Mouse (Mus musculus): ENCODE results near the gene Susd2. TPM values are rescaled to one million over a fixed set of nuclear protein-coding genes. Genes with fewer than 3 reads are reported as not detected.

Susd2 gene
- polyA plus RNA-seq, 1 experiment: 0.04 TPM

DNA sequence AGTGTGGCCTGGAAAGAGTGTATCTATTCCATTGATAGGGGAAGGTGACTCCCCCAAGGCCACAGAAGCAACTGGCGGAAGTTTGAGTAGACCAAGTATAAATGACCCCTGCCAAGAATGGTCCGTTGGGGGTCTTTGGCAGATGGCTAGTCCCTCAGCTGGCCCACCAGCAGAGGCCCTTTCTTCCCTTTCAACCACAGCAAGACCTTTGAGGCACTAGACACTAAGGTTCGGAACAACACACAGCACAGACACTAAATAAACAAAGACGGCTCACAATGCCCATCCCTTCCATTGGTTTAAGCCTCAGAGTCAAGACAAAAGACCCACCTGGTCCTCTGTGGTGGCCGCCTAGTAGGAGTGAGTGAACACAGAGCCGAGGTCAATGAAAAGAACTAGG lies 35.4 kb upstream of the Susd2 start:
- TF ChIP-seq CEBPB (IDR thresholded peaks at IDR 0.05; ENCODE audit: low read depth) (no peak), MAX (IDR thresholded peaks at IDR 0.05) (no peak), USF1 (IDR thresholded peaks at IDR 0.05; ENCODE audit: low read depth) (no peak), CTCF (IDR thresholded peaks at IDR 0.05; ENCODE audit: control insufficient read depth, insufficient read depth, insufficient read length) (no peak)
- Histone ChIP-seq H3ac (ENCODE audit: control insufficient read depth, insufficient read length, low read depth) (no peak overlapping the region), H3K79me3 (ENCODE audit: low read depth) (no peaks in the 10 kb centered on the region), H3K27me3 (ENCODE audit: control insufficient read depth, insufficient read depth, insufficient read length) (no peaks in the 10 kb centered on the region), H3K4me3 (ENCODE audit: insufficient read depth, poor library complexity, severe bottlenecking) (no peak overlapping the region), H3K79me2 (ENCODE audit: control insufficient read depth, insufficient read depth) (no peaks in the 10 kb centered on the region), H3K36me3 (ENCODE audit: control insufficient read depth, insufficient read depth) (peaks cover 40% of the 10 kb centered on the region)

DNA sequence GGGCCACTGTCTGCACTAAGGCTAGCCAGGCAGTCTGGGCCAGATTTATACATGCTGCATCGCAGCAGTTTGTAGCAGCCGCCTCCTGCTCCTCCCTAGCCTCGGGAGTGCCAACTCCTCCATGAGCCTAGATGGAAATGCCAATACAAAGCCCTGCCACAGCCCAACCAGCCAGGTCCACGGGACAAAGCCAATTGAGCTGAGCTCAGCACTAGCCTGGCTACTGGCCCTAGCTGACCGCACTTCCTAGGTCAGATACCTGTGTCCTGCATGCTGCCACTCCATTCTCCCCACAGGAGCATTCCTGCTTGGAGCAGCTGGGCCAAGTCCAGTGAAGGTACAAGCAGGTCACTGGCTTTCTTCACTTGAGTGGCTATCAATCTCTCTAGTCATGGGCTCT lies 34.2 kb upstream of the Susd2 start:
- Histone ChIP-seq H3K79me3 (ENCODE audit: low read depth) (no peaks in the 10 kb centered on the region), H3K36me3 (ENCODE audit: control insufficient read depth, insufficient read depth) (peaks cover 36% of the 10 kb centered on the region), H3K27me3 (ENCODE audit: control insufficient read depth, insufficient read depth, insufficient read length) (no peaks in the 10 kb centered on the region), H3K4me3 (ENCODE audit: insufficient read depth, poor library complexity, severe bottlenecking) (no peak overlapping the region), H3ac (ENCODE audit: control insufficient read depth, insufficient read length, low read depth) (no peak overlapping the region), H3K79me2 (ENCODE audit: control insufficient read depth, insufficient read depth) (no peaks in the 10 kb centered on the region)
- TF ChIP-seq USF1 (IDR thresholded peaks at IDR 0.05; ENCODE audit: low read depth) (no peak), FOSL1 (IDR thresholded peaks at IDR 0.05; ENCODE audit: insufficient read depth, low read length, poor library complexity, severe bottlenecking) (no peak), MAX (IDR thresholded peaks at IDR 0.05) (no peak), CTCF (IDR thresholded peaks at IDR 0.05; ENCODE audit: control insufficient read depth, insufficient read depth, insufficient read length) (no peak), CEBPB (IDR thresholded peaks at IDR 0.05; ENCODE audit: low read depth) (no peak), MYOG (IDR thresholded peaks at IDR 0.05; ENCODE audit: control insufficient read depth, extremely low read depth, insufficient read length) (no peak), MYOD1 (IDR thresholded peaks at IDR 0.05; ENCODE audit: control insufficient read depth, insufficient read length, low read depth) (no peak)

DNA sequence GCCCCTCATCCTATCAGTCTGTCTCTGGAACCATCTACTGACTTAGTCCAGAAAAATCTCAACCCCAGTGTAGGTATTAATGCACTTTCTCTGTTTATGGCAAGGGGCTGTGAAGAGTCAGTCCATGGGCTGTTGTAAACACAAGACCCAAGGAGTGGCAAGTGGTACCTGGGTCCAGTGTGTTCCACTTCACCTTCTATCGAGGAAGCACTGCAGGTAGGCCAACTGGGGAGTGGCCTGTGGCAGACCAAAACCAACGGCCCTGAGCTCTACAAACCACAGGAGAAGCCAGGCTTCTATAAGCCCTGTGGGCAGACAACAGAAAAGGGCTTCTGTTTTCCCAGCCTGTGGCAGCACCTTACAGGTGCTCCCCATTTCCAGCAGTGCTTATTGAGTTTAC lies 33.8 kb upstream of the Susd2 start:
- no peaks in the 10 kb centered on the region for H3K27me3 ChIP-seq (ENCODE audit: control insufficient read depth, insufficient read depth, insufficient read length)
- no peaks in the 10 kb centered on the region for H3K79me3 ChIP-seq (ENCODE audit: low read depth)
- no peak for TF ChIP-seq MYOD1 (IDR thresholded peaks at IDR 0.05; ENCODE audit: control insufficient read depth, insufficient read length, low read depth)
- no peak for TF ChIP-seq USF1 (IDR thresholded peaks at IDR 0.05; ENCODE audit: low read depth)
- TF ChIP-seq FOSL1 (IDR thresholded peaks at IDR 0.05; ENCODE audit: insufficient read depth, low read length, poor library complexity, severe bottlenecking): no peak
- TF ChIP-seq CEBPB (IDR thresholded peaks at IDR 0.05; ENCODE audit: low read depth): no peak
- no peak for TF ChIP-seq MAX (IDR thresholded peaks at IDR 0.05)
- no peak for TF ChIP-seq MYOG (IDR thresholded peaks at IDR 0.05; ENCODE audit: control insufficient read depth, extremely low read depth, insufficient read length)
- TF ChIP-seq CTCF (IDR thresholded peaks at IDR 0.05; ENCODE audit: control insufficient read depth, insufficient read depth, insufficient read length): no peak
- H3ac ChIP-seq (ENCODE audit: control insufficient read depth, insufficient read length, low read depth): no peak overlapping the region
- no peaks in the 10 kb centered on the region for H3K79me2 ChIP-seq (ENCODE audit: control insufficient read depth, insufficient read depth)
- no peak overlapping the region for H3K4me3 ChIP-seq (ENCODE audit: insufficient read depth, poor library complexity, severe bottlenecking)
- peaks cover 32% of the 10 kb centered on the region for H3K36me3 ChIP-seq (ENCODE audit: control insufficient read depth, insufficient read depth)

DNA sequence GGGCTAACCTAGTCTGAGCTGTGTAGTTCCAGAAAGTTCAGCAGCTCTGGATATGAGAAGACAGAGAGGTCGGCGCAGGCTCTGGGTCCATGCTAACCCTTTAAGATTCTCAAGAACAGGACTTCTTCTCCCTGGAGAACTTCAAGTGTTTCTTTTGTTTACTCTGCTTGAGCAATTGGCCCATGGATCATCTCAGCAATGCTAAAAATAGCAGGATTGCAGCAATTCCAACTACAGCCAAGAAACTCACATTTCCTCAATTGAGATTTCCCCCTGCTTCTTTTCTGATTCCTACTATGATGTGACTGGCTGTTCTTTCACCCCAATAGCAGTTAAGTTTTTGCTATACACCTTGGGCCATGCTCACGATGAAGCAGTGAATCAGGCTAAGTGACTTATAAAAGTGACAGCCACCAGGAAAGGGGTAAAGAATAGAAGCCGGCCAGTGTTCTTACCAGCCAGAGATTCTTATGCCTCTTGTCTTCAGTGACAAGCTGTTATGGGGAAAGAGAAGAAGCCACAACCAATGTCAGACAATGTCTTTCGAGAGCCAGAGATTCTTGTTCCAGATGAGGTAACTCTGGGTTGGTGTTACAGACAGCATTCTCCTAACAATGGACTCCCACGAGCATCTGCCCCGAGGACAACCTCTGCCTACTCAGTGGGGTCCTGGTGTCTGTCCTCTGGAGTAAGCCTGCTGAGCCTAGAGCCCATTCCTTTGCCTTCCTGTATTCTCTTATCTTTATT lies 33.2 kb upstream of the Susd2 start:
- Histone ChIP-seq H3K4me3 (ENCODE audit: insufficient read depth, poor library complexity, severe bottlenecking) (no peak overlapping the region), H3ac (ENCODE audit: control insufficient read depth, insufficient read length, low read depth) (no peak overlapping the region), H3K79me2 (ENCODE audit: control insufficient read depth, insufficient read depth) (no peaks in the 10 kb centered on the region), H3K36me3 (ENCODE audit: control insufficient read depth, insufficient read depth) (peaks cover 27% of the 10 kb centered on the region), H3K27me3 (ENCODE audit: control insufficient read depth, insufficient read depth, insufficient read length) (no peaks in the 10 kb centered on the region), H3K79me3 (ENCODE audit: low read depth) (no peaks in the 10 kb centered on the region)
- no peak for TF ChIP-seq CEBPB (IDR thresholded peaks at IDR 0.05; ENCODE audit: low read depth)
- TF ChIP-seq MAX (IDR thresholded peaks at IDR 0.05): no peak
- no peak for TF ChIP-seq USF1 (IDR thresholded peaks at IDR 0.05; ENCODE audit: low read depth)
- TF ChIP-seq MYOD1 (IDR thresholded peaks at IDR 0.05; ENCODE audit: control insufficient read depth, insufficient read length, low read depth): no peak
- TF ChIP-seq CTCF (IDR thresholded peaks at IDR 0.05; ENCODE audit: control insufficient read depth, insufficient read depth, insufficient read length): no peak
- TF ChIP-seq MYOG (IDR thresholded peaks at IDR 0.05; ENCODE audit: control insufficient read depth, extremely low read depth, insufficient read length): no peak
- TF ChIP-seq FOSL1 (IDR thresholded peaks at IDR 0.05; ENCODE audit: insufficient read depth, low read length, poor library complexity, severe bottlenecking): no peak

DNA sequence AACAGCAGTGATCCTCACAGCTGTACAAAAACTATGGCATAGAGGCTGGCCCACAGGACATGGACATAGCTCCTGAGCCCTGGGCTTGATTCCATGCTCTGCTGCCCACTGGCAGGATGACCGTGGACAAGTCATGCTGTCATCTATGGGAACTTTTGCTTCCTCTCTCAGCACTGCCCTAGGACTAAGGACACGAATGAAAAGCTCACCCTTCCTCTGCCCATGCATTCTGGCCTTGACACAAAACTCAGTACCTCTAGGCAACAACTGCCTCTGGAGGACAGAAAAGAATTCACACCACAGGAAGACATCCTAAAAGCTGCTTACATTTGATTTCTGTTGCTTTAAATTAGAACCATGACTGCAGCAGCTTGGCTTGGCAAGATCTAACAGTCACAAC lies 32.5 kb upstream of the Susd2 start:
- TF ChIP-seq CEBPB (IDR thresholded peaks at IDR 0.05; ENCODE audit: low read depth) (no peak), USF1 (IDR thresholded peaks at IDR 0.05; ENCODE audit: low read depth) (no peak), MYOD1 (IDR thresholded peaks at IDR 0.05; ENCODE audit: control insufficient read depth, insufficient read length, low read depth) (no peak), MYOG (IDR thresholded peaks at IDR 0.05; ENCODE audit: control insufficient read depth, extremely low read depth, insufficient read length) (no peak), CTCF (IDR thresholded peaks at IDR 0.05; ENCODE audit: control insufficient read depth, insufficient read depth, insufficient read length) (no peak), MAX (IDR thresholded peaks at IDR 0.05) (no peak), FOSL1 (IDR thresholded peaks at IDR 0.05; ENCODE audit: insufficient read depth, low read length, poor library complexity, severe bottlenecking) (no peak)
- Histone ChIP-seq H3K27me3 (ENCODE audit: control insufficient read depth, insufficient read depth, insufficient read length) (no peaks in the 10 kb centered on the region), H3K79me3 (ENCODE audit: low read depth) (no peaks in the 10 kb centered on the region), H3K4me3 (ENCODE audit: insufficient read depth, poor library complexity, severe bottlenecking) (no peak overlapping the region), H3ac (ENCODE audit: control insufficient read depth, insufficient read length, low read depth) (no peak overlapping the region), H3K79me2 (ENCODE audit: control insufficient read depth, insufficient read depth) (no peaks in the 10 kb centered on the region), H3K36me3 (ENCODE audit: control insufficient read depth, insufficient read depth) (peaks cover 27% of the 10 kb centered on the region)

DNA sequence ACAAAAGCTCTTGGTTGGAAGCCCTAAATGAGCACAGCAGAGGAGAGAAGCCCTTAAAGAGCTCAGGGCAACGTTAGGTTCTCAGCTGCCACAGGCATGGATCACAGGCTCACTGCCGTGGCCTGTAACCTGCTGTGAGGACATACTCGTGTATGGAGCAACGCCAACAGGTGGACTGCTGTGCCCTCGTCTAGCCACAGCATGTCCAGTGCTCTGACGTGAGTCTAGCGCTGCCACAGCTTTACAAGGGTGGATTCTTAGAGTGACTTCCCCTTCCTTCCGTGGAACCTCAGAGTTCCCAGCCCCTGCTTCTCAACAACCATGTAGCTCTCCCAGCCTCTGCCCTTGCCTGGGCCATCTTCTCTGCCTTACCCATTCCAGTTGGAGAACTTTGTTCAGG lies 31.8 kb upstream of the Susd2 start:
- Histone ChIP-seq H3K27me3 (ENCODE audit: control insufficient read depth, insufficient read depth, insufficient read length) (no peaks in the 10 kb centered on the region), H3ac (ENCODE audit: control insufficient read depth, insufficient read length, low read depth) (no peak overlapping the region), H3K4me3 (ENCODE audit: insufficient read depth, poor library complexity, severe bottlenecking) (no peak overlapping the region), H3K79me3 (ENCODE audit: low read depth) (no peaks in the 10 kb centered on the region), H3K36me3 (ENCODE audit: control insufficient read depth, insufficient read depth) (peaks cover 28% of the 10 kb centered on the region), H3K79me2 (ENCODE audit: control insufficient read depth, insufficient read depth) (no peaks in the 10 kb centered on the region)
- TF ChIP-seq FOSL1 (IDR thresholded peaks at IDR 0.05; ENCODE audit: insufficient read depth, low read length, poor library complexity, severe bottlenecking) (no peak), CTCF (IDR thresholded peaks at IDR 0.05; ENCODE audit: control insufficient read depth, insufficient read depth, insufficient read length) (no peak), USF1 (IDR thresholded peaks at IDR 0.05; ENCODE audit: low read depth) (no peak), MYOG (IDR thresholded peaks at IDR 0.05; ENCODE audit: control insufficient read depth, extremely low read depth, insufficient read length) (no peak), CEBPB (IDR thresholded peaks at IDR 0.05; ENCODE audit: low read depth) (no peak), MYOD1 (IDR thresholded peaks at IDR 0.05; ENCODE audit: control insufficient read depth, insufficient read length, low read depth) (no peak), MAX (IDR thresholded peaks at IDR 0.05) (no peak)
